Mouse (Mus musculus): ENCODE measurements around the gene Unc5b. TPM values are rescaled to one million over a fixed set of nuclear protein-coding genes. Genes with fewer than 3 reads are reported as not detected.

Unc5b gene
- polyA plus RNA-seq, 1 experiment from 2014 or later: 0.25 TPM

GRCm38 (mm10) chr10:60808447-60808846 is 22.9 kb downstream of the Unc5b start:
- no peak overlapping the region for H3K4me2 ChIP-seq
- no peaks in the 10 kb centered on the region for H3K9me3 ChIP-seq (replicated peaks)
- H3K4me1 ChIP-seq (replicated peaks): no peaks in the 10 kb centered on the region
- no peak overlapping the region for H3K9ac ChIP-seq
- no peak for ATAC-seq (ENCODE audit: insufficient read depth)
- H3K4me3 ChIP-seq (replicated peaks): no peak overlapping the region
- 13% methylated on average over 6 of the region's 6 CpGs for WGBS (ENCODE audit: insufficient replicate concordance)
- H3K27ac ChIP-seq (replicated peaks): no peak overlapping the region
- H3K27me3 ChIP-seq: peaks cover 25% of the 10 kb centered on the region
- no peaks in the 10 kb centered on the region for H3K36me3 ChIP-seq (replicated peaks)

- no peak for ATAC-seq (ENCODE audit: insufficient read depth)
- Histone ChIP-seq H3K4me1 (replicated peaks) (no peaks in the 10 kb centered on the region), H3K9me3 (replicated peaks) (no peaks in the 10 kb centered on the region), H3K27ac (replicated peaks) (no peak overlapping the region), H3K4me2 (no peak overlapping the region), H3K9ac (no peak overlapping the region), H3K4me3 (replicated peaks) (no peak overlapping the region), H3K36me3 (replicated peaks) (no peaks in the 10 kb centered on the region), H3K27me3 (peaks cover 18% of the 10 kb centered on the region)
- 16% methylated on average over 22 of the region's 22 CpGs for WGBS (ENCODE audit: insufficient replicate concordance)
Measured at GRCm38 (mm10) chr10:60807531-60808185, 23.7 kb downstream of the Unc5b start.

DNA sequence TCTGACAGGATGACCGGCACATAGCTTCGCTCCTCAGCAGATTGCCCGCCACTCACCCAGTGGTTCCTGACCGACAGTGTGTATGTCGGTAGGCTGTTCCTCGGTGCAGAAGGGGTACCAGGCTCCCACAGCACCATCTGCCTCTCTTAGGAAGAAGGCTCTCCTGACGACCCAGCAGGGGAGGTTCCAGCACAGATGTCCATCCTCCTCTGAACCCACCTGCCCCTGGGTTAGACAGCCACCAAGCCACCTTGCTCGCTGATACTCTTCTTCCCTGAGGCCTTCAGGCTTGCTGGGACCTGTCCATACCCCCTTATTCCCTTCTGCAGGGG is 25.2 kb downstream of the Unc5b start:
- peaks cover 15% of the 10 kb centered on the region for H3K27me3 ChIP-seq
- H3K4me3 ChIP-seq (replicated peaks): no peak overlapping the region
- H3K27ac ChIP-seq (replicated peaks): no peak overlapping the region
- no peak overlapping the region for H3K9ac ChIP-seq
- no peak for ATAC-seq (ENCODE audit: insufficient read depth)
- no peak overlapping the region for H3K4me2 ChIP-seq
- 58% methylated on average over 8 of the region's 8 CpGs for WGBS (ENCODE audit: insufficient replicate concordance)
- H3K9me3 ChIP-seq (replicated peaks): no peaks in the 10 kb centered on the region
- H3K36me3 ChIP-seq (replicated peaks): no peaks in the 10 kb centered on the region
- no peaks in the 10 kb centered on the region for H3K4me1 ChIP-seq (replicated peaks)

- 50% methylated on average over 21 of the region's 21 CpGs for WGBS (ENCODE audit: insufficient replicate concordance)
- ATAC-seq (ENCODE audit: insufficient read depth): no peak
- peaks cover 18% of the 10 kb centered on the region; the same call in 1 of the 2 replicates for H3K27me3 ChIP-seq
Measured at GRCm38 (mm10) chr10:60805436-60806206, 25.8 kb downstream of the Unc5b start.

DNA sequence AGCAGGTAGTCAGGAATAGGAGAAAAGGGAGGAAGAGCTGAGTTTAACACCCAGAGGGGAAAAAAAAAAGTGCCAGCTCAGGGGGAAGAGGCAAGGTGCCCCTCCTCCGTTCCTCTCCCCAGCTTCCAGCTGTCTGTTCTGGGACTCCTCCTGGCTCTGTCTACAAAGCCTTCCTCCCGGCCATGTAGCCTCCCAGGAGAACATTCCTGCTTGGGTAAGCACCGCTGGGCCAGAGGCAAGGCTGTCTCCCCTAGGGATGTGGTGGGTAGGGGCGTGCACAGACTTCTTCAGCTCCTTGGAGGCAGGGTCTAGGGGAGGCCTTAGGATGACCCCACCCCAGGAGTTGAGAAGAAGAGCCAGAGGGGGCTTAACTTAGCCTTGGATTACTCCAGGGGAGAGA is 26.5 kb downstream of the Unc5b start:
- Histone ChIP-seq H3K4me2 (no peak overlapping the region), H3K9me3 (replicated peaks) (no peaks in the 10 kb centered on the region), H3K9ac (no peak overlapping the region), H3K27me3 (peaks cover 26% of the 10 kb centered on the region; the same call in 1 of the 2 replicates), H3K36me3 (replicated peaks) (no peaks in the 10 kb centered on the region), H3K27ac (replicated peaks) (no peak overlapping the region), H3K4me1 (replicated peaks) (no peaks in the 10 kb centered on the region), H3K4me3 (replicated peaks) (no peak overlapping the region)
- WGBS (ENCODE audit: insufficient replicate concordance): 50% methylated on average over 4 of the region's 4 CpGs
- no peak for ATAC-seq (ENCODE audit: insufficient read depth)

More at GRCm38 (mm10) chr10:60805436-60806206, 25.8 kb downstream of the Unc5b start:
- Histone ChIP-seq H3K4me3 (replicated peaks) (no peak overlapping the region), H3K9ac (no peak overlapping the region), H3K4me1 (replicated peaks) (no peaks in the 10 kb centered on the region), H3K27ac (replicated peaks) (no peak overlapping the region), H3K36me3 (replicated peaks) (no peaks in the 10 kb centered on the region), H3K9me3 (replicated peaks) (no peaks in the 10 kb centered on the region), H3K4me2 (no peak overlapping the region)

DNA sequence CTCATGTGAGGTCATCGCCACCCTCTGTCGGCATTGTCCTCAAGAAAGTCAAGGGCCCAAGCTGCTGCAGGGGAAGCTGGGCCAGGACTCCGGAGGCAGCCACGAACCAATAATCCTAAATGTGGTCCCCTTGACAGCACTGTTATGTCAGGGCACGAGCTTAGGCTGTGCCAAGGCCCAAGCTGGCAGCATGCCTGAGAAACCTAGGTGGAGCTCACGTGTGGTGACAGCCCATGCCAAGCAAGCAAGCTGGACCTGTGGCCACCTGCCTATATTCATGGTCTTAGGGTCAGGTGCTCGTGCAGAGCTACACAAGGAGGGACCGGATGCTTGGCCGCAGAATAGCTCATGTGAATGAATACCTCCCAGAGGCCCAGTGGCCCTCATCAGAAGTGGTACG is 27.4 kb downstream of the Unc5b start:
- ATAC-seq (ENCODE audit: insufficient read depth): no peak
- Histone ChIP-seq H3K27ac (replicated peaks) (no peak overlapping the region), H3K9me3 (replicated peaks) (no peaks in the 10 kb centered on the region), H3K4me3 (replicated peaks) (no peak overlapping the region), H3K36me3 (replicated peaks) (no peaks in the 10 kb centered on the region), H3K4me2 (no peak overlapping the region), H3K4me1 (replicated peaks) (no peaks in the 10 kb centered on the region), H3K27me3 (peaks cover 34% of the 10 kb centered on the region), H3K9ac (no peak overlapping the region)
- 61% methylated on average over 10 of the region's 10 CpGs for WGBS (ENCODE audit: insufficient replicate concordance)

GRCm38 (mm10) chr10:60801898-60802412 is 29.4 kb downstream of the Unc5b start:
- WGBS (ENCODE audit: insufficient replicate concordance): 34% methylated on average over 12 of the region's 12 CpGs
- H3K4me2 ChIP-seq: no peak overlapping the region
- no peaks in the 10 kb centered on the region for H3K36me3 ChIP-seq (replicated peaks)
- no peak overlapping the region for H3K9ac ChIP-seq
- no peak for ATAC-seq (ENCODE audit: insufficient read depth)
- H3K27ac ChIP-seq (replicated peaks): no peak overlapping the region
- H3K9me3 ChIP-seq (replicated peaks): no peaks in the 10 kb centered on the region
- H3K27me3 ChIP-seq: peaks cover 39% of the 10 kb centered on the region
- no peaks in the 10 kb centered on the region for H3K4me1 ChIP-seq (replicated peaks)
- no peak overlapping the region for H3K4me3 ChIP-seq (replicated peaks)

DNA sequence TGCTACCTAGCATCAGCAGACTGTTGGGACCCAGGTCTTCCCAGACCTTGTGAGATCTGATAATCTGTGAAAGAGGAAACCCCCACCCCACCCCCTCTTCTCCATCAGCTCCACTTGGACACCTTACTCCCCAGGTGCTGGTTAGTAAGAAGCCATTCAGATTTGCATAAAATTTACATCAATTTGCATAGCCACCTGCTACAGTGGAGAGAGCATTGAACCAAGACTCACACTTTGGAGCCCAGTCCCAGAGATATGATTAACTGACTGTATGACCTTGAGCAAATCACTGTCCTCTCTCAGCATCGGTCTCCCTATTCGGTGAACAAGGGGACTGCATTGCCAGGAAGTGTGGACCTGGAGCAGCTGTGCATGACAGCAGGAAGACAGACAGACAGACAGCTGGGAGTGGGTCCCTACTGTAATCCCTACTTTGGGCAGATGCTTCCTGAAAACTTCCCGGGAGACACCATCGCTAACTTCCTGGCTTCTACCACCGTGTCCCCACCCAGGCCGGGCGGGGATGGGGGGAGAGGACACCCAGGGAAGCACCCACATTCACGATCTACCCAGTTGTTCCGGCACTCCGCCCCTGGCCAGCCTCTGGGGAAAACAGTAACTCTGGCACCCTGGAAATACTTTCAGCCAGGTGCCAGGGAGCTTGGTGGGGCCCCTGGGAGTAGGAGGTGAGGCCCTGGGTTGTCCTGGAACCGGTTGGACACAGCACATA is 30.0 kb downstream of the Unc5b start:
- H3K9ac ChIP-seq: no peak overlapping the region
- no peaks in the 10 kb centered on the region for H3K36me3 ChIP-seq (replicated peaks)
- H3K27me3 ChIP-seq: peaks cover 39% of the 10 kb centered on the region
- no peak for ATAC-seq (ENCODE audit: insufficient read depth)
- no peak overlapping the region for H3K27ac ChIP-seq (replicated peaks)
- H3K9me3 ChIP-seq (replicated peaks): no peaks in the 10 kb centered on the region
- H3K4me2 ChIP-seq: no peak overlapping the region
- H3K4me3 ChIP-seq (replicated peaks): no peak overlapping the region
- WGBS (ENCODE audit: insufficient replicate concordance): 23% methylated on average over 11 of the region's 11 CpGs
- no peaks in the 10 kb centered on the region for H3K4me1 ChIP-seq (replicated peaks)

GRCm38 (mm10) chr10:60800295-60801167 is 30.9 kb downstream of the Unc5b start:
- Histone ChIP-seq H3K4me3 (replicated peaks) (no peak overlapping the region), H3K4me2 (no peak overlapping the region), H3K4me1 (replicated peaks) (no peaks in the 10 kb centered on the region), H3K27me3 (peaks cover 39% of the 10 kb centered on the region), H3K9ac (no peak overlapping the region), H3K36me3 (replicated peaks) (no peaks in the 10 kb centered on the region), H3K27ac (replicated peaks) (no peak overlapping the region), H3K9me3 (replicated peaks) (no peaks in the 10 kb centered on the region)
- no peak for ATAC-seq (ENCODE audit: insufficient read depth)
- WGBS (ENCODE audit: insufficient replicate concordance): 12% methylated on average over 19 of the region's 19 CpGs

- Histone ChIP-seq H3K27ac (replicated peaks) (no peak overlapping the region), H3K36me3 (replicated peaks) (no peaks in the 10 kb centered on the region), H3K27me3 (peaks cover 42% of the 10 kb centered on the region), H3K4me3 (replicated peaks) (no peak overlapping the region), H3K4me1 (replicated peaks) (0 out of 2 replicates have a peak, but pooled peaks cover 5% of the 10 kb centered on the region), H3K4me2 (no peak overlapping the region), H3K9me3 (replicated peaks) (no peaks in the 10 kb centered on the region), H3K9ac (no peak overlapping the region)
- no peak for ATAC-seq (ENCODE audit: insufficient read depth)
- 63% methylated on average over 14 of the region's 14 CpGs for WGBS (ENCODE audit: insufficient replicate concordance)
Measured at GRCm38 (mm10) chr10:60797682-60798422, 33.5 kb downstream of the Unc5b start.

All from liver, embryonic 15.5 days (tissue).